Mouse (Mus musculus) spleen, adult 2 months (tissue): Measurements from ENCODE around the gene Gm4788.
"Not testable (repeated sequence)": the region's sequence is repeated elsewhere in the genome, so short reads cannot be mapped to it uniquely, and the experiment has no call there.

Experiments used
- CTCF ChIP-seq: fragments of 200-500 bp; IDR thresholded peaks from 2 replicates; pipeline ENCODE4 v1.5.1; 2011; ENCODE audit warnings: mild to moderate bottlenecking, inconsistent platforms; ENCODE audit not compliant: insufficient read depth, insufficient read length, insufficient replicate concordance; ENCODE audit errors: extremely low read depth
- POLR2A ChIP-seq: fragments of 200-500 bp; IDR thresholded peaks from 2 replicates; pipeline ENCODE4 v1.6.1; 2011; ENCODE audit warnings: low read depth, low read length, inconsistent platforms

- not testable (repeated sequence) for TF ChIP-seq CTCF, POLR2A
These were observed 131.1 kb downstream of the Gm4788 start for GRCm38 (mm10) chr1:139649921-139650320.
